Mouse (Mus musculus): Measurements from ENCODE around the gene Fam129b. TPM values are rescaled to one million over a fixed set of nuclear protein-coding genes. Genes with fewer than 3 reads are reported as not detected.

Gene Fam129b
- total and polyA plus RNA-seq, 2 experiments from 2014 or later, result 23.5 to 52.7 TPM

DNA sequence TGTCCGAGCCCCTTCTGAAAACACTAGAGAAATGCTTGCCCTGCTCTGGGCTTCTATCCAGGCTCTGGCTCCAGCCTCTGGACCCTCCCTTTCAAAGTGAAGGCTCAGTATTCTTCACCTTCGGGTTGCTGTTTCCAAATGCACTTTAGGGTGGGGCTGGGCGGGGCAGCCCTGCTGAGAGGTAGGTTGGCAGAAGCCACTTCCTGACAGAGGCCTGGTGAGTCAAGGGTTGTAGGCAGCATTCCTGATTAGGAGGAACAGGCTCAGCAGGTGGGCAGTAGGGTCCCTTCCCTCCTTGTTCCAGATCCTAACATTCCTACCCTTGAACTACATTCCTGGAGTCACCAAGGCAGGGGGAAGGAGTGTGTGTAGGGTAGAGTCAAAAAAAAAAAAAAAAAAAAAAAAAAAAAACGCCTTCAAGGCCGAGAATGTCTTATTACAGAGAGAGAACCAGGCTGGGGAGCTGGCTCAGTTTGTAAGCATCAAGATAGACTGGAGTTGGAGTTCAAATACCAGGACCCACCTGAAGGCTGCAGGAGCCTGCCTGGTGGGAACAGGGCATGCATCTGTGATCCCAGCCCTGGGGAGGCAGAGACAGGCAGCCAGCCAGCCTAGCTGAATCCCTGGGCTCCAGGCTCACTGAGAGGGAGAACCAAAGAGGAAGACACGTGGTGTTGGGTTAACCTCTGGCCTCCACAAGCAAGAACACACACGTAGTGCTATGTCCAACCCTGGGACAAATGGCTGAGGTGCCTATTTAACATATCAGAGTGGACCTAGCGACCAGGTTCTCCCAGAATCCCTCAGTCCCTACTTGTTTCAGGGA lies 5.4 kb upstream of the Fam129b start:
- Histone ChIP-seq H3K4me3 (ENCODE audit: low read length) (no peak overlapping the region), H3K4me2 (ENCODE audit: low read depth, low read length) (no peak overlapping the region), H3K9me3 (ENCODE audit: low read length) (no peaks in the 10 kb centered on the region), H3K4me1 (ENCODE audit: insufficient read depth, low read length) (no peaks in the 10 kb centered on the region), H3K36me3 (ENCODE audit: insufficient read depth, low read length) (no peaks in the 10 kb centered on the region), H3K9ac (replicated peaks; ENCODE audit: low read length) (no peak overlapping the region), H3K27me3 (ENCODE audit: insufficient read depth, low read length) (no peaks in the 10 kb centered on the region), H3K27ac (no peak overlapping the region)
- WGBS, result 44% methylated on average over 7 of the region's 8 CpGs
- ATAC-seq, result no peak
- no peak for TF ChIP-seq CTCF (IDR thresholded peaks at IDR 0.05; ENCODE audit: low read depth)
- DNase-seq (ENCODE audit: low spot score), result no peak

DNA sequence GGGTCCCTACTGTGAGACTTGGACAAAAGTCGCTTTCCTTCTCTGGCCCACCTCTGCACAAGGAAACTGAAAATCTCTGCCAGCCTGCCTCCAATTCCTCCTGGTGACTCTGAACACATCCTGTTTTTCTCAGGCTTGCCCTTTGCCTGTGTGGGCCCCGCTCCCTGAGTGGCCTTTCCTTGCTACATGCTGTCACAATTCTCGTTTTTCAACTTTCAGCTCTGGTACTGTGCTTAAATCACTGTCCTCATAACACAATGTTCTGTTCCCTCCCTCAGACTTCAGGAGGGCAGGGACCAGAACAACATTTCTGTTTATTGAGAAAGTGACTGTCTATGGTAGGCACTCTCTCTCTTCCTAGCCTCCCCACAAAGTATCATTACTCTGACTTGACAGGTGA lies 1.8 kb upstream of the Fam129b start:
- TF ChIP-seq CTCF (IDR thresholded peaks at IDR 0.05; ENCODE audit: low read depth), result no peak
- Histone ChIP-seq H3K27ac (0 out of 2 replicates have a peak overlapping the region, but pooled peaks have one; percentile 86), H3K36me3 (ENCODE audit: insufficient read depth, low read length) (no peaks in the 10 kb centered on the region), H3K9me3 (ENCODE audit: low read length) (no peaks in the 10 kb centered on the region), H3K9ac (replicated peaks; ENCODE audit: low read length) (no peak overlapping the region), H3K4me3 (ENCODE audit: low read length) (no peak overlapping the region), H3K4me2 (ENCODE audit: low read depth, low read length) (no peak overlapping the region), H3K4me1 (ENCODE audit: insufficient read depth, low read length) (peaks cover 15% of the 10 kb centered on the region), H3K27me3 (ENCODE audit: insufficient read depth, low read length) (no peaks in the 10 kb centered on the region)
- WGBS, result 74% methylated on average over 3 of the region's 3 CpGs
- ATAC-seq, result no peak
- DNase-seq (ENCODE audit: low spot score), result no peak

DNA sequence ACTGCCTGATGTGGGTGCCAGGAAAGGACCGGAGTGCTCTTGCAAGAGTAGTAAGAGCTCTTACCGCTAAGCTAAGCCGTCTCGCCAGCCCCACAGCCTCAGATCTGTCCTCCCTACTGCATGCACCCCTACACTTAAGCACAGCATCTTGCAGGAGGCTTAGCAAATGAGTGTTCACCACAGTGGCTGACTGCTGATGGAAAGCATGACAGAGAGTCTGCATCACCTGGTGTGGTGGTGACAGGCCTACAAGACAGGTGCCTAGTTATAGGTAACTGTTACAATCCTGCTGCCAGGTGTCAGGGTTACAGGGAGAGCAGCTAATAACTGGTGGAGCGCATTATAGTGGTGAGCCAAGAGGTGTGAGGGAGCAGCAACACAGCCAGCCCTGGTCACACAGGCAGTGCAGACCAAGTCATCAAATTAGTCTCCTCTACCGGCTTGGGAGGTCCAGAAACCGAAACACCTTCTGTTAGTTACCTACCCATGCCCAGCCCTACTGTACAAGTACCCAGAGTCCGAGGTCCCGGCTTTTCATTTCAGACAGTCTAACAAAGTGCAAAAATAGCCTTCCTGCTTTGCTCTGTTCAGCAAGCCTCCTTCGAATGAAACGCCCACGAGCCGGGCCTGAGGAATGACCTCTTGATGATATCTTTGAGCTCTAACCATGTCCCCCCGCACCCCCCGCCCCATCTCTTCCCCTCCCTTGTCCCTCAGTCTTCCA lies 801 bp upstream of the Fam129b start:
- ATAC-seq (peak; percentile 27; the same call in 1 of the 2 replicates), DNase-seq (ENCODE audit: low spot score) (peak; percentile 35)
- H3K36me3 ChIP-seq (ENCODE audit: insufficient read depth, low read length), result no peaks in the 10 kb centered on the region
- H3K27me3 ChIP-seq (ENCODE audit: insufficient read depth, low read length), result no peaks in the 10 kb centered on the region
- no peaks in the 10 kb centered on the region for H3K9me3 ChIP-seq (ENCODE audit: low read length)
- no peak for TF ChIP-seq CTCF (IDR thresholded peaks at IDR 0.05; ENCODE audit: low read depth)
- 11% methylated on average over 15 of the region's 15 CpGs for WGBS
- H3K9ac ChIP-seq (replicated peaks; ENCODE audit: low read length), result peak overlapping the region; percentile 81
- H3K27ac ChIP-seq, result peak overlapping the region; percentile 86
- H3K4me2 ChIP-seq (ENCODE audit: low read depth, low read length), result peak overlapping the region; percentile 96
- peak overlapping the region; percentile 84 for H3K4me3 ChIP-seq (ENCODE audit: low read length)
- H3K4me1 ChIP-seq (ENCODE audit: insufficient read depth, low read length), result peaks cover 26% of the 10 kb centered on the region

GRCm38 (mm10) chr2:32876490-32877302 lies 782 bp downstream of the Fam129b start:
- TF ChIP-seq CTCF (IDR thresholded peaks at IDR 0.05; ENCODE audit: low read depth), result no peak
- H3K9ac ChIP-seq (replicated peaks; ENCODE audit: low read length), result peak overlapping the region; percentile 81
- peak overlapping the region; percentile 96 for H3K4me2 ChIP-seq (ENCODE audit: low read depth, low read length)
- no peaks in the 10 kb centered on the region for H3K9me3 ChIP-seq (ENCODE audit: low read length)
- DNase-seq (ENCODE audit: low spot score) (peak; percentile 36), ATAC-seq (peak; percentile 2; the same call in 1 of the 2 replicates)
- H3K36me3 ChIP-seq (ENCODE audit: insufficient read depth, low read length), result no peaks in the 10 kb centered on the region
- peaks cover 40% of the 10 kb centered on the region for H3K4me1 ChIP-seq (ENCODE audit: insufficient read depth, low read length)
- peak overlapping the region; percentile 84 for H3K4me3 ChIP-seq (ENCODE audit: low read length)
- H3K27ac ChIP-seq, result peak overlapping the region; percentile 86
- WGBS, result 2% methylated on average over 20 of the region's 20 CpGs
- no peaks in the 10 kb centered on the region for H3K27me3 ChIP-seq (ENCODE audit: insufficient read depth, low read length)

DNA sequence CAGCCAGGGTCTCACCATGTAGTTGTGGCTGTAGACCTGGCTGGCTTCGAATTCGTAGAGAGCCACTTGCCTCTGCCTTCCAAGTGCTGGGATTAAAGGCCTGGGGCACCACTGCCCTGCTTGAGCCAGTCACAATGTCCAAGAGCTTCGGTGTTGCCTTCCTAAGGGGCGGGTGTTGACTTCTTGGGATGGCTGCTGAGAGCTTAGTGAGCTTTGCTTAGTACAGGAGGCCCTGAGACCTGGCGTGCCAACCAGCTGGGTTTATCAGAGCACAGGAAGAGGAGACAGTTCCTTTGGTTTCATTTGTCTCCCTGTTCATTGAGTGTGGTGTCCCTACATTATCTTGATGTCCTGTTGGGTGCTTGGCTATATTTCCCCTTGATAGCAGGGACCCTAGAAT lies 1.4 kb downstream of the Fam129b start:
- Histone ChIP-seq H3K4me2 (ENCODE audit: low read depth, low read length) (peak overlapping the region; percentile 96), H3K4me1 (ENCODE audit: insufficient read depth, low read length) (peaks cover 41% of the 10 kb centered on the region), H3K9me3 (ENCODE audit: low read length) (no peaks in the 10 kb centered on the region), H3K27me3 (ENCODE audit: insufficient read depth, low read length) (no peaks in the 10 kb centered on the region), H3K36me3 (ENCODE audit: insufficient read depth, low read length) (no peaks in the 10 kb centered on the region), H3K27ac (peak overlapping the region; percentile 86; the same call in 1 of the 2 replicates), H3K9ac (replicated peaks; ENCODE audit: low read length) (peak overlapping the region; percentile 81), H3K4me3 (ENCODE audit: low read length) (peak overlapping the region; percentile 84)
- 24% methylated on average over 5 of the region's 5 CpGs for WGBS
- ATAC-seq (no peak), DNase-seq (ENCODE audit: low spot score) (no peak)
- TF ChIP-seq CTCF (IDR thresholded peaks at IDR 0.05; ENCODE audit: low read depth), result no peak

DNA sequence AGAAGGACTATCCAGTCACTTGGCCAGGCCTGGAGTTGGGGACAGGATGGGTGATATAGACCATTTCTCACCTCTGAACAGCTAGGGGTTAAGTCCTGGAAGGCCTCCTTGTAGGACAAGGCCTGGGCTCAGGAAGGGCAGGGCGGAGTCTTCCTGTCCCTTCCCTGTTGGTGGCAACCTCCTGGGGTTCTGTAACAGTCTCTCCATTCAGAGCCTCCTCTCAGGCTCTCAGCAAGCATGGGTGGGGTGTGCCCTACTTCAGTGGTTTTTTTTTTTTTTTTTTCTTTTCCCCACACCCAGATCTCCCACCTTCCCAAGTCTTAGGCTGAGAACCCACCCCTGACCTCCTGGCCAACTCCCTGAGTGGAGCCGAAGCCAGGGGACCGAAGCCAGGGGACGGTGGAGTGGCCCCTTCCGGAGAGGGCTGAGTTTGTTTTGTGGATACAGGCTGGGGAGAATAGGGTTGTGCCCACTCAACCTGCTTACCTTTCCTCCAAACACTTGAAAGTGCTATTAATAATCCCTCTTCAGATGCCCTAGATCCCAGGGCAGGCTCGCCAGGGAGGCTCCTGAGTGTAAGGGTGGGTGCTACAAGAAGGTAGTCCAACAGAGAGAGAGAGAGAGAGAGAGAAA lies 2.0 kb downstream of the Fam129b start:
- H3K9ac ChIP-seq (replicated peaks; ENCODE audit: low read length), result peak overlapping the region; percentile 81

More for the DNA sequence above, 2.0 kb downstream of the Fam129b start:
- H3K4me2 ChIP-seq (ENCODE audit: low read depth, low read length), result peak overlapping the region; percentile 96
- DNase-seq (ENCODE audit: low spot score) (no peak), ATAC-seq (no peak)
- H3K4me1 ChIP-seq (ENCODE audit: insufficient read depth, low read length), result peaks cover 41% of the 10 kb centered on the region
- no peak for TF ChIP-seq CTCF (IDR thresholded peaks at IDR 0.05; ENCODE audit: low read depth)
- no peaks in the 10 kb centered on the region for H3K27me3 ChIP-seq (ENCODE audit: insufficient read depth, low read length)
- H3K36me3 ChIP-seq (ENCODE audit: insufficient read depth, low read length), result no peaks in the 10 kb centered on the region
- H3K9me3 ChIP-seq (ENCODE audit: low read length), result no peaks in the 10 kb centered on the region
- H3K4me3 ChIP-seq (ENCODE audit: low read length), result peak overlapping the region; percentile 84
- peak overlapping the region; percentile 86; the same call in 1 of the 2 replicates for H3K27ac ChIP-seq
- 52% methylated on average over 6 of the region's 6 CpGs for WGBS

All from hindbrain, postnatal 0 days (tissue).